Mouse (Mus musculus): ENCODE data around the gene Phyhd1. TPM values are rescaled to one million over a fixed set of nuclear protein-coding genes. Genes with fewer than 3 reads are reported as not detected.

The Phyhd1 gene
- polyA plus RNA-seq, 1 experiment from 2014 or later = 7.3 TPM

DNA sequence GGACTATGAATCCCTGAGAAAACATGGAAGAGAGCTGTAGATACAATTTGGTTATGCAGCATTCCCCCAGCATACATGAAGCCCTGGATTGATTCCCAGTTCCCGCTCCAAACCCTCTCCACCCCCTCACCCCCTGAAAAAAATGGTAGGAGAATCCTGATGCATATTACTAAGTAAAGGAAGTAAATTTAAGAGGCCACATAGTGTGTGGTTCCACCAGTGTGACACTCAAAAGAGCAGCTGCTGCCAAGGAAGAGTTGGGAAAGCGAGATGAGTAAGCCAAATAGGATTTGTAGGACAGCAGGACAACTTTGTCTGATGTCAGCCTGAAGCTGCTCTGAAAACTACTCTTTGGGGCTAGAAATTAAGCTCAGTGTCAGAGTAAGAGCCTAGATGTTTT, 45.5 kb downstream of the Phyhd1 start:
- peaks cover 98% of the 10 kb centered on the region for H3K36me3 ChIP-seq (ENCODE audit: insufficient read depth)
- WGBS = 93% methylated on average over 2 of the region's 2 CpGs

DNA sequence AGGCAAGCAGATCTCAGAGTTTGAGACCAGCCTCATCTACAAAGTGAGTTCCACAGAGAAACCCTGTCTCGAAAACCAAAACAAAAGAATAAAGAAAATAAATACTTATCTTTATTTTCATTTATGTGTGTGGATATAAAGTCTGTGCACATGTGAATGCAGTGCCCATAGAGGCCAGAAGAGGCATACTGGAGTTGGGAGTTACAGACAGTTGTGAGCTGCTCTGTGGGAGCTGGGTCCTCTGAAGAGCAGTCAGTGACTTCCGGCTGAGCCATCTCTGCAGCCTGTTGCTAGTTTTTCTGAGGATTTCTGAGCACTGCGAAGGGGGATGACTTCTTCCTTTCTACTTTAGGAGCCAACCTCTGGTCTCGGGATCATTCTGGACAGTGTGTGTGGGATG, 50.1 kb downstream of the Phyhd1 start:
- no peak overlapping the region for H3K4me3 ChIP-seq (ENCODE audit: low read depth, low read length)
- H3K27ac ChIP-seq (ENCODE audit: low read depth) = no peak overlapping the region
- 91% methylated on average over 4 of the region's 4 CpGs for WGBS
- peak; percentile 16; the same call in 1 of the 2 replicates for TF ChIP-seq CTCF (IDR thresholded peaks at IDR 0.05; ENCODE audit: low read depth)
- H3K4me1 ChIP-seq (ENCODE audit: insufficient read depth) = no peaks in the 10 kb centered on the region
- ATAC-seq (ENCODE audit: insufficient read depth) (no peak), DNase-seq (no peak)
- no peaks in the 10 kb centered on the region for H3K27me3 ChIP-seq (ENCODE audit: insufficient read depth, low read length)
- no peak overlapping the region for H3K4me2 ChIP-seq
- H3K9me3 ChIP-seq (ENCODE audit: low read depth, low read length) = no peaks in the 10 kb centered on the region
- no peak overlapping the region for H3K9ac ChIP-seq
- peaks cover 93% of the 10 kb centered on the region for H3K36me3 ChIP-seq (ENCODE audit: insufficient read depth)

More for the DNA sequence above, 45.5 kb downstream of the Phyhd1 start:
- Histone ChIP-seq H3K4me2 (no peak overlapping the region), H3K9me3 (ENCODE audit: low read depth, low read length) (no peaks in the 10 kb centered on the region), H3K27ac (ENCODE audit: low read depth) (no peak overlapping the region), H3K9ac (no peak overlapping the region), H3K27me3 (ENCODE audit: insufficient read depth, low read length) (no peaks in the 10 kb centered on the region), H3K4me1 (ENCODE audit: insufficient read depth) (no peaks in the 10 kb centered on the region), H3K4me3 (ENCODE audit: low read depth, low read length) (no peak overlapping the region)
- no peak for TF ChIP-seq CTCF (IDR thresholded peaks at IDR 0.05; ENCODE audit: low read depth)
- DNase-seq (no peak), ATAC-seq (ENCODE audit: insufficient read depth) (no peak)

- Histone ChIP-seq H3K9me3 (ENCODE audit: low read depth, low read length) (no peaks in the 10 kb centered on the region), H3K27ac (ENCODE audit: low read depth) (no peak overlapping the region), H3K4me2 (no peak overlapping the region), H3K4me1 (ENCODE audit: insufficient read depth) (no peaks in the 10 kb centered on the region), H3K9ac (no peak overlapping the region), H3K36me3 (ENCODE audit: insufficient read depth) (peaks cover 94% of the 10 kb centered on the region), H3K27me3 (ENCODE audit: insufficient read depth, low read length) (no peaks in the 10 kb centered on the region), H3K4me3 (ENCODE audit: low read depth, low read length) (no peak overlapping the region)
- ATAC-seq (ENCODE audit: insufficient read depth) = no peak
- 92% methylated on average over 5 of the region's 5 CpGs for WGBS
- DNase-seq = no peak
- TF ChIP-seq CTCF (IDR thresholded peaks at IDR 0.05; ENCODE audit: low read depth) = no peak
Observed at GRCm38 (mm10) chr2:30316955-30317354, 51.0 kb downstream of the Phyhd1 start.

GRCm38 (mm10) chr2:30319260-30319659, 53.3 kb downstream of the Phyhd1 start:
- H3K36me3 ChIP-seq (ENCODE audit: insufficient read depth) = peaks cover 94% of the 10 kb centered on the region
- TF ChIP-seq CTCF (IDR thresholded peaks at IDR 0.05; ENCODE audit: low read depth) = no peak
- ATAC-seq (ENCODE audit: insufficient read depth) (no peak), DNase-seq (no peak)
- H3K9ac ChIP-seq = no peak overlapping the region
- H3K4me3 ChIP-seq (ENCODE audit: low read depth, low read length) = no peak overlapping the region
- H3K27ac ChIP-seq (ENCODE audit: low read depth) = no peak overlapping the region
- no peak overlapping the region for H3K4me2 ChIP-seq
- 77% methylated on average over 4 of the region's 4 CpGs for WGBS
- H3K27me3 ChIP-seq (ENCODE audit: insufficient read depth, low read length) = no peaks in the 10 kb centered on the region
- no peaks in the 10 kb centered on the region for H3K4me1 ChIP-seq (ENCODE audit: insufficient read depth)
- no peaks in the 10 kb centered on the region for H3K9me3 ChIP-seq (ENCODE audit: low read depth, low read length)

DNA sequence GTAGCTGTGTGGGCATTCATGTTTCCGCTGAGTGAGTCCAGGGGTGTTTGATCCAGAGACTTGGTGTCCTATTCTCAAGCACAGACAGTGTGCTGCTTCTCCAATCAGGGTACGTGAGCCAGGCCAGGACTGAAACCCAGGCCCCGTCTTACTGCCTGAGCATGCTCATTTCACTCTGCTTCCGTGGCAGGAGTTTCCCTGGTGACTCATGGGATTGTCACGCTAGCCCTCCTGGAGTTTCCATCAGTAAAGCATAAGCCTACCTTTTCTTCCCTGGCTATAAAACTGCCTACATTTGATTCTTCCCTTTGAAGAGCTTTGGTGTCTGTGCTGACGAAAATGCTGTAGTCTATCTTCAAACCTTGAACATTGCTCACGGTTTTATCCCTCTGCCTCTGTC, 57.1 kb downstream of the Phyhd1 start:
- Histone ChIP-seq H3K4me1 (ENCODE audit: insufficient read depth) (no peaks in the 10 kb centered on the region), H3K4me3 (ENCODE audit: low read depth, low read length) (no peak overlapping the region), H3K27me3 (ENCODE audit: insufficient read depth, low read length) (no peaks in the 10 kb centered on the region), H3K4me2 (no peak overlapping the region), H3K9ac (no peak overlapping the region), H3K36me3 (ENCODE audit: insufficient read depth) (peaks cover 88% of the 10 kb centered on the region), H3K9me3 (ENCODE audit: low read depth, low read length) (no peaks in the 10 kb centered on the region), H3K27ac (ENCODE audit: low read depth) (no peak overlapping the region)
- DNase-seq (no peak), ATAC-seq (ENCODE audit: insufficient read depth) (no peak)
- WGBS = 97% methylated on average over 7 of the region's 7 CpGs
- no peak for TF ChIP-seq CTCF (IDR thresholded peaks at IDR 0.05; ENCODE audit: low read depth)

DNA sequence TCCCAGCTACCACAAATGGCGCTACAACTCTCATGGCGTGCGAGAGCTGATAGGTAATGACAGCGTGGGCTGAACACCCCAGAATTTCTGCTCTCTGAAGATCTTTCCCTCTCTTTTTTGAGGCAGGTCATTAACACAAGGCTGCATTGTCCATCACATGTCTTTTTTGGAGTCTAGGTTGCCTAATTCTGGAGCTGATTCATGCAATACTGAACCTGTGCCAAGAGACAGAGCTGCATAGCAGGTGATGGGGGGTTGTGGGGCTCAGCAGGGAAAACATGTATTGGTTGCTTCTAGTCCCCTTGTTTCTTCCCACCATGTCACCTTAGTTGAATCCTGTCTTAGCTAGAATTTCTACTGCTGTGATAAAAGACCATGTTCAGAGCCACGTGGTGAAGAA, 59.3 kb downstream of the Phyhd1 start:
- H3K9ac ChIP-seq = no peak overlapping the region
- TF ChIP-seq CTCF (IDR thresholded peaks at IDR 0.05; ENCODE audit: low read depth) = no peak
- no peaks in the 10 kb centered on the region for H3K9me3 ChIP-seq (ENCODE audit: low read depth, low read length)
- 93% methylated on average over 5 of the region's 5 CpGs for WGBS
- no peak overlapping the region for H3K4me2 ChIP-seq
- DNase-seq (no peak), ATAC-seq (ENCODE audit: insufficient read depth) (no peak)
- H3K4me1 ChIP-seq (ENCODE audit: insufficient read depth) = no peaks in the 10 kb centered on the region
- H3K4me3 ChIP-seq (ENCODE audit: low read depth, low read length) = no peak overlapping the region
- H3K36me3 ChIP-seq (ENCODE audit: insufficient read depth) = peaks cover 92% of the 10 kb centered on the region
- H3K27me3 ChIP-seq (ENCODE audit: insufficient read depth, low read length) = no peaks in the 10 kb centered on the region
- no peak overlapping the region for H3K27ac ChIP-seq (ENCODE audit: low read depth)

DNA sequence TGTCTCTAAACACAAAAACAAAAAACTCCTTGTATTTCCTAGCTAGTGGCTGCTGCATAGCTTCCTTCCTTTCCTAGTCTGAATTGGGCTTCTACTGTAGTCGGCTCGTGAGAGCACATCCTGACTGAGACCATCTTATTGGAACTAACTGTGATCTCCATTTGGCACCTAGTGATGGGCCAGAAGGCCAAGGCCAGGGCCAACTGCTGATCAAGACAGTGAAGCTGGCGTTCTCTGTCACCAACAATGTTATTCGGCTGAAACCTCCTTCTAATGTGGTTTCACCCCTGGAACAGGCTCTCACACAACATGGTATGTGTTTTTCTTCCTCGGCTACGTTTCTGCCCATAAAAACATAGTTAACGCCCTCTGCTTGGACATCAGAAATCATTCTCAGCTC, 61.3 kb downstream of the Phyhd1 start:
- WGBS = 84% methylated on average over 7 of the region's 7 CpGs
- H3K4me2 ChIP-seq = no peak overlapping the region
- no peak overlapping the region for H3K4me3 ChIP-seq (ENCODE audit: low read depth, low read length)
- DNase-seq = no peak
- H3K9ac ChIP-seq = no peak overlapping the region
- TF ChIP-seq CTCF (IDR thresholded peaks at IDR 0.05; ENCODE audit: low read depth) = no peak
- peaks cover 91% of the 10 kb centered on the region for H3K36me3 ChIP-seq (ENCODE audit: insufficient read depth)
- H3K27me3 ChIP-seq (ENCODE audit: insufficient read depth, low read length) = no peaks in the 10 kb centered on the region
- H3K27ac ChIP-seq (ENCODE audit: low read depth) = no peak overlapping the region
- ATAC-seq (ENCODE audit: insufficient read depth) = no peak
- no peaks in the 10 kb centered on the region for H3K9me3 ChIP-seq (ENCODE audit: low read depth, low read length)
- no peaks in the 10 kb centered on the region for H3K4me1 ChIP-seq (ENCODE audit: insufficient read depth)

DNA sequence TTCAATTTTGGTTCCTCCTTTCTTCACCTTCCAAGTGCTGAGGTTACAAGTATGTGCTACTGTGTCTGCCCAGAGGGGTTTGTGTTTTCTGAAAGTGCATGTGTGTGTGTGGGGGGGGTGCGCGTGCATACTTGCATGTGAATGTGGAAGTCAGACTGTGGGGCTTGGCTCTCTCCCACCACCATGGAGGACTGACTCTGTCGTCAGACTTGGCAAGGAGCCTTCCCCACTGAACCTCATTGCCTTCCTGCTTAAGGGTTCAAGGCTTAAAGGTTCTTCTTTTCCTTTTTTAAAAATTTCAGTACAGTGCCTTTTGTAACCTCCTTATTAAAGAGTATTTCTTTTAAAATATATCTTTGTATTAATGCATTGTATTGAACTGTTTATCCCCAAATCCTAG, 62.8 kb downstream of the Phyhd1 start:
- TF ChIP-seq CTCF (IDR thresholded peaks at IDR 0.05; ENCODE audit: low read depth) = no peak
- Histone ChIP-seq H3K4me2 (no peak overlapping the region), H3K27ac (ENCODE audit: low read depth) (no peak overlapping the region), H3K4me3 (ENCODE audit: low read depth, low read length) (no peak overlapping the region), H3K9me3 (ENCODE audit: low read depth, low read length) (no peaks in the 10 kb centered on the region), H3K4me1 (ENCODE audit: insufficient read depth) (no peaks in the 10 kb centered on the region), H3K27me3 (ENCODE audit: insufficient read depth, low read length) (no peaks in the 10 kb centered on the region), H3K36me3 (ENCODE audit: insufficient read depth) (peaks cover 91% of the 10 kb centered on the region), H3K9ac (no peak overlapping the region)
- 88% methylated on average over 3 of the region's 3 CpGs for WGBS
- ATAC-seq (ENCODE audit: insufficient read depth) (no peak), DNase-seq (no peak)

Other genes with a start within 250 kb of the Phyhd1 start
- gene Wdr34, start 217.3 kb upstream of the Phyhd1 start, polyA plus RNA-seq (2014; fragmentation: Nextera tagmentation; extraction: Ambion mirVana) = 27.7 and 28.5 TPM in 2 replicates
- 564 and 591 TPM in 2 replicates for gene Set, start 208.8 kb upstream of the Phyhd1 start, polyA plus RNA-seq (2014; fragmentation: Nextera tagmentation; extraction: Ambion mirVana)
- gene Pkn3, start 188.5 kb upstream of the Phyhd1 start, polyA plus RNA-seq (2014; fragmentation: Nextera tagmentation; extraction: Ambion mirVana) = 9.5 and 11.7 TPM in 2 replicates
- gene Zdhhc12, start 172.6 kb upstream of the Phyhd1 start, polyA plus RNA-seq (2014; fragmentation: Nextera tagmentation; extraction: Ambion mirVana) = 28.5 and 31.5 TPM in 2 replicates
- gene Zer1, start 141.6 kb upstream of the Phyhd1 start, polyA plus RNA-seq (2014; fragmentation: Nextera tagmentation; extraction: Ambion mirVana) = 8.8 and 8.9 TPM in 2 replicates
- gene Tbc1d13, start 132.5 kb upstream of the Phyhd1 start, polyA plus RNA-seq (2014; fragmentation: Nextera tagmentation; extraction: Ambion mirVana) = 10.9 and 12.3 TPM in 2 replicates
- gene Endog, start 94.7 kb upstream of the Phyhd1 start, polyA plus RNA-seq (2014; fragmentation: Nextera tagmentation; extraction: Ambion mirVana) = 18.4 and 19.7 TPM in 2 replicates
- 67.1 and 72.6 TPM in 2 replicates for gene Spout1, start 87.7 kb upstream of the Phyhd1 start, polyA plus RNA-seq (2014; fragmentation: Nextera tagmentation; extraction: Ambion mirVana)
- gene Kyat1, start 60.4 kb upstream of the Phyhd1 start, polyA plus RNA-seq (2014; fragmentation: Nextera tagmentation; extraction: Ambion mirVana) = 7.6 and 8.7 TPM in 2 replicates
- gene Lrrc8a, start 28.5 kb upstream of the Phyhd1 start, polyA plus RNA-seq (2014; fragmentation: Nextera tagmentation; extraction: Ambion mirVana) = 43.9 and 44.4 TPM in 2 replicates
- 0.20 and 0.23 TPM in 2 replicates for gene Gm28035, start 25.6 kb upstream of the Phyhd1 start, polyA plus RNA-seq (2014; fragmentation: Nextera tagmentation; extraction: Ambion mirVana)
- gene Gm28038, start 14.8 kb downstream of the Phyhd1 start, polyA plus RNA-seq (2014; fragmentation: Nextera tagmentation; extraction: Ambion mirVana) = not detected in 2 replicates
- 30.6 and 31.7 TPM in 2 replicates for gene Dolk, start 20.1 kb downstream of the Phyhd1 start, polyA plus RNA-seq (2014; fragmentation: Nextera tagmentation; extraction: Ambion mirVana)
- gene Nup188, start 20.2 kb downstream of the Phyhd1 start, polyA plus RNA-seq (2014; fragmentation: Nextera tagmentation; extraction: Ambion mirVana) = 49.4 and 56.0 TPM in 2 replicates
- gene Sh3glb2, start 93.1 kb downstream of the Phyhd1 start, polyA plus RNA-seq (2014; fragmentation: Nextera tagmentation; extraction: Ambion mirVana) = 57.5 and 59.9 TPM in 2 replicates
- 19.9 and 24.5 TPM in 2 replicates for gene Miga2, start 98.0 kb downstream of the Phyhd1 start, polyA plus RNA-seq (2014; fragmentation: Nextera tagmentation; extraction: Ambion mirVana)
- 32.6 and 34.2 TPM in 2 replicates for gene Dolpp1, start 126.1 kb downstream of the Phyhd1 start, polyA plus RNA-seq (2014; fragmentation: Nextera tagmentation; extraction: Ambion mirVana)
- 28.0 and 30.3 TPM in 2 replicates for gene Crat, start 149.6 kb downstream of the Phyhd1 start, polyA plus RNA-seq (2014; fragmentation: Nextera tagmentation; extraction: Ambion mirVana)
- 85.7 and 95.5 TPM in 2 replicates for gene Ptpa, start 149.8 kb downstream of the Phyhd1 start, polyA plus RNA-seq (2014; fragmentation: Nextera tagmentation; extraction: Ambion mirVana)
- 4.7 and 4.9 TPM in 2 replicates for gene Ier5l, start 208.0 kb downstream of the Phyhd1 start, polyA plus RNA-seq (2014; fragmentation: Nextera tagmentation; extraction: Ambion mirVana)

Measured in lung, embryonic 14.5 days (tissue).